Mouse (Mus musculus): ENCODE measurements around the gene Gaa. TPM values are rescaled to one million over a fixed set of nuclear protein-coding genes. Genes with fewer than 3 reads are reported as not detected.
"Not testable (repeated sequence)": the region's sequence is repeated elsewhere in the genome, so short reads cannot be mapped to it uniquely, and the experiment has no call there.

Gaa gene
- polyA plus RNA-seq (2012; rRNA removed), result 161 and 193 TPM in 2 replicates

GRCm38 (mm10) chr11:119267768-119268556 is at the start of gene Gaa:
Gene Gaa, plus strand, starts transcription at chr11:119267887.
- peak; percentile 74 for DNase-seq (ENCODE audit: low read depth)

- no peak for DNase-seq (ENCODE audit: low read depth)
Measured at GRCm38 (mm10) chr11:119219816-119220465, 47.7 kb upstream of the Gaa start.

- DNase-seq (ENCODE audit: low read depth), result no peak
Measured at GRCm38 (mm10) chr11:119221812-119222510, 45.7 kb upstream of the Gaa start.

GRCm38 (mm10) chr11:119223124-119223890 is 44.4 kb upstream of the Gaa start:
- DNase-seq (ENCODE audit: low read depth), result no peak

GRCm38 (mm10) chr11:119224926-119225325 is 42.8 kb upstream of the Gaa start:
- DNase-seq (ENCODE audit: low read depth), result no peak

- DNase-seq (ENCODE audit: low read depth), result no peak
Measured at GRCm38 (mm10) chr11:119225634-119226033, 42.1 kb upstream of the Gaa start.

GRCm38 (mm10) chr11:119227591-119227990 is 40.1 kb upstream of the Gaa start:
- no peak for DNase-seq (ENCODE audit: low read depth)

- DNase-seq (ENCODE audit: low read depth), result no peak
Measured at GRCm38 (mm10) chr11:119228091-119228781, 39.5 kb upstream of the Gaa start, which contains the start of the genes Tbc1d16 and Ccdc40. Gene Tbc1d16, minus strand, starts transcription at chr11:119228499. Gene Ccdc40, plus strand, starts transcription at chr11:119228572.

- no peak for DNase-seq (ENCODE audit: low read depth)
Measured at GRCm38 (mm10) chr11:119228846-119229626, 38.7 kb upstream of the Gaa start.

GRCm38 (mm10) chr11:119234770-119235169 is 32.9 kb upstream of the Gaa start:
- DNase-seq (ENCODE audit: low read depth), result no peak

- no peak for DNase-seq (ENCODE audit: low read depth)
Measured at GRCm38 (mm10) chr11:119235596-119235995, 32.1 kb upstream of the Gaa start.

- DNase-seq (ENCODE audit: low read depth), result no peak
Measured at GRCm38 (mm10) chr11:119236354-119236753, 31.3 kb upstream of the Gaa start.

- DNase-seq (ENCODE audit: low read depth), result no peak
Measured at GRCm38 (mm10) chr11:119237007-119237406, 30.7 kb upstream of the Gaa start.

- no peak for DNase-seq (ENCODE audit: low read depth)
Measured at GRCm38 (mm10) chr11:119237568-119238304, 30.0 kb upstream of the Gaa start.

- DNase-seq (ENCODE audit: low read depth), result no peak
Measured at GRCm38 (mm10) chr11:119238305-119238721, 29.4 kb upstream of the Gaa start.

- DNase-seq (ENCODE audit: low read depth), result no peak
Measured at GRCm38 (mm10) chr11:119239480-119239879, 28.2 kb upstream of the Gaa start.

GRCm38 (mm10) chr11:119245543-119245942 is 22.1 kb upstream of the Gaa start:
- not testable (repeated sequence) for DNase-seq (ENCODE audit: low read depth)

- DNase-seq (ENCODE audit: low read depth), result no peak
Measured at GRCm38 (mm10) chr11:119249011-119249410, 18.7 kb upstream of the Gaa start.

- no peak for DNase-seq (ENCODE audit: low read depth)
Measured at GRCm38 (mm10) chr11:119250998-119251397, 16.7 kb upstream of the Gaa start.
